Mouse (Mus musculus) intestine, embryonic 16.5 days (tissue): ENCODE measurements around the gene Gpam. TPM values are rescaled to one million over a fixed set of nuclear protein-coding genes. Genes with fewer than 3 reads are reported as not detected.

Source experiments
- ATAC-seq: fragments of 200-750 bp; cut with Nextera tagmentation; 2 replicates; pipeline ENCODE4 v1.8.0; 2017; ENCODE audit warnings: moderate TSS enrichment, moderate library complexity
- H3K27ac ChIP-seq: fragments of 300-500 bp; sonication (generic); 2 replicates; pipeline ENCODE4 v1.5.1; 2014; ENCODE audit warnings: mild to moderate bottlenecking, low read length
- H3K27me3 ChIP-seq: fragments of 300-500 bp; sonication (generic); replicated peaks from 2 replicates; pipeline ENCODE4 v1.6.1; 2014; ENCODE audit warnings: low read length, control low read depth, mixed read lengths; ENCODE audit not compliant: control insufficient read depth, insufficient read depth
- H3K36me3 ChIP-seq: fragments of 300-500 bp; sonication (generic); 2 replicates; pipeline ENCODE4 v1.6.1; 2014; ENCODE audit warnings: low read length, control low read depth; ENCODE audit not compliant: control insufficient read depth, insufficient read depth
- H3K4me1 ChIP-seq: fragments of 300-500 bp; sonication (generic); 2 replicates; pipeline ENCODE4 v1.6.1; 2014; ENCODE audit warnings: low read length, control low read depth, mixed read lengths; ENCODE audit not compliant: control insufficient read depth, insufficient read depth
- H3K4me2 ChIP-seq: fragments of 300-500 bp; sonication (generic); 2 replicates; pipeline ENCODE4 v1.6.1; 2014; ENCODE audit warnings: low read depth, low read length, control low read depth
- H3K4me3 ChIP-seq: fragments of 300-500 bp; sonication (generic); 2 replicates; pipeline ENCODE4 v1.5.1; 2014; ENCODE audit warnings: mild to moderate bottlenecking, low read length
- H3K9ac ChIP-seq: fragments of 300-500 bp; sonication (generic); 2 replicates; pipeline ENCODE4 v1.6.1; 2014; ENCODE audit warnings: low read depth, low read length
- H3K9me3 ChIP-seq: fragments of 300-500 bp; sonication (generic); 2 replicates; pipeline ENCODE4 v1.6.1; 2016; ENCODE audit warnings: low read length, control low read depth; ENCODE audit not compliant: control insufficient read depth
- WGBS: fragments of 180-500 bp; shearing (Covaris S2); extraction: QIAGEN DNeasy Blood & Tissue Kit; methylation state at CpG from one replicate; pipeline ENCODE4 v1.1.7; 2014; 5-methylcytosine and 5-hydroxymethylcytosine counted together
- polyA plus RNA-seq: library from polyadenylated mRNA; unstranded; fragments of >200 nt; fragmentation: Nextera tagmentation; extraction: Ambion mirVana; gene quantifications from 2 replicates; pipeline ENCODE4 v1.2.1, GENCODE M21; 2015

Gpam gene
- polyA plus RNA-seq, 1 experiment from 2014 or later, result 21.5 TPM

GRCm38 (mm10) chr19:55117991-55118390, 9.0 kb downstream of the Gpam start:
- Histone ChIP-seq H3K4me1 (peaks cover 21% of the 10 kb centered on the region), H3K4me3 (no peak overlapping the region), H3K4me2 (no peak overlapping the region), H3K9me3 (no peaks in the 10 kb centered on the region), H3K27me3 (no peaks in the 10 kb centered on the region), H3K9ac (no peak overlapping the region), H3K27ac (no peak overlapping the region), H3K36me3 (no peaks in the 10 kb centered on the region)
- no peak for ATAC-seq
- WGBS, result 89% methylated on average over 3 of the region's 3 CpGs

- 48% methylated on average over 6 of the region's 6 CpGs for WGBS
- Histone ChIP-seq H3K27me3 (no peaks in the 10 kb centered on the region), H3K36me3 (no peaks in the 10 kb centered on the region), H3K9ac (no peak overlapping the region), H3K27ac (no peak overlapping the region), H3K4me2 (no peak overlapping the region), H3K4me1 (peaks cover 20% of the 10 kb centered on the region), H3K9me3 (no peaks in the 10 kb centered on the region), H3K4me3 (no peak overlapping the region)
- no peak for ATAC-seq
Measured at GRCm38 (mm10) chr19:55117059-55117815, 9.8 kb downstream of the Gpam start.

DNA sequence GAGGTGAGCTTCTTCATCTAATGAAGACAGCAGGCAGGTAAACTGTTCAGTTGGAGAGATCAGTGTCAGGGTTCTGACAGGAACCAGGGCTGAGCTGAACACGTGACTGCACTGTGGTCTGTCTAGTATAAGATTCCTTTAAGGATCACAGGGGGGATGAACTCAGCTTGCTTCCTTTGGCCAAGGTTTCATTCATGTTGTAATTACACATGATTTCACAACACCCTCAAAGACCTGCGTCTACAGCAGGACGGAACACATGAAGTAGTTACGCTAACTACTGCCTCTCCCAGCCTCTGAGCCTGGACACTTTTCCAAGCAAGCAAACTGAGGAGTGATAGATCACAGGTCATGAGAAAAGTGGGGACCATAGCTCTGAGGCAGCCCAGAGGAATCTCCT, 11.5 kb downstream of the Gpam start:
- Histone ChIP-seq H3K9me3 (no peaks in the 10 kb centered on the region), H3K27ac (no peak overlapping the region), H3K9ac (no peak overlapping the region), H3K4me3 (no peak overlapping the region), H3K4me2 (no peak overlapping the region), H3K36me3 (no peaks in the 10 kb centered on the region), H3K4me1 (peaks cover 17% of the 10 kb centered on the region), H3K27me3 (no peaks in the 10 kb centered on the region)
- 64% methylated on average over 4 of the region's 4 CpGs for WGBS
- ATAC-seq, result no peak

GRCm38 (mm10) chr19:55114825-55115395, 12.1 kb downstream of the Gpam start:
- 86% methylated on average over 5 of the region's 5 CpGs for WGBS

GRCm38 (mm10) chr19:55107896-55108295, 19.1 kb downstream of the Gpam start:
- no peaks in the 10 kb centered on the region for H3K27me3 ChIP-seq
- ATAC-seq, result 0 out of 2 replicates have a peak, but pooled peaks have one; percentile 28
- H3K4me1 ChIP-seq, result peaks cover 5% of the 10 kb centered on the region
- no peaks in the 10 kb centered on the region for H3K9me3 ChIP-seq
- H3K27ac ChIP-seq, result no peak overlapping the region
- H3K9ac ChIP-seq, result no peak overlapping the region
- 30% methylated on average over 3 of the region's 3 CpGs for WGBS
- H3K4me3 ChIP-seq, result no peak overlapping the region
- no peak overlapping the region for H3K4me2 ChIP-seq
- H3K36me3 ChIP-seq, result no peaks in the 10 kb centered on the region

More at GRCm38 (mm10) chr19:55114825-55115395, 12.1 kb downstream of the Gpam start:
- H3K36me3 ChIP-seq, result no peaks in the 10 kb centered on the region
- H3K4me2 ChIP-seq, result no peak overlapping the region
- no peak overlapping the region for H3K9ac ChIP-seq
- H3K27ac ChIP-seq, result no peak overlapping the region
- ATAC-seq, result no peak
- no peaks in the 10 kb centered on the region for H3K9me3 ChIP-seq
- H3K27me3 ChIP-seq, result no peaks in the 10 kb centered on the region
- no peak overlapping the region for H3K4me3 ChIP-seq
- H3K4me1 ChIP-seq, result peaks cover 11% of the 10 kb centered on the region

DNA sequence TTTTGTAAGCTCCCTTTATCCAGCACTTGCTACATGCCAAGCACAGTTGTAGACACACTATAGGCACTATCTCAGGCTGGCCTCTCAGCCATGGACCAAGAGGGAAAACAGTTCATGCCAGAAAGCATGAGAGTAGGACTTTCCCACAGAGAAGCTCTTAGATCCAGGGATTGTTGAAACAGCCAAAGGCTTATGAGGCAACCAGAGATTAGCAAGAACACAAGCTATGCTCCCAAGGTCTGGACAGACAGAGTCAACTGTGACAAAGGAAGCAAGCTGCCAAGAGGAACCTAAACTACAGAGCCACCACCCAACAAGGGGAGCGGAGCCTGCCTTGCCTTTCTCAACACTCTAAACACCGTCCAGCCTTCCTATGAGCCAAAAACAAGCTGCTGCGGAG, 21.1 kb downstream of the Gpam start:
- no peaks in the 10 kb centered on the region for H3K36me3 ChIP-seq

DNA sequence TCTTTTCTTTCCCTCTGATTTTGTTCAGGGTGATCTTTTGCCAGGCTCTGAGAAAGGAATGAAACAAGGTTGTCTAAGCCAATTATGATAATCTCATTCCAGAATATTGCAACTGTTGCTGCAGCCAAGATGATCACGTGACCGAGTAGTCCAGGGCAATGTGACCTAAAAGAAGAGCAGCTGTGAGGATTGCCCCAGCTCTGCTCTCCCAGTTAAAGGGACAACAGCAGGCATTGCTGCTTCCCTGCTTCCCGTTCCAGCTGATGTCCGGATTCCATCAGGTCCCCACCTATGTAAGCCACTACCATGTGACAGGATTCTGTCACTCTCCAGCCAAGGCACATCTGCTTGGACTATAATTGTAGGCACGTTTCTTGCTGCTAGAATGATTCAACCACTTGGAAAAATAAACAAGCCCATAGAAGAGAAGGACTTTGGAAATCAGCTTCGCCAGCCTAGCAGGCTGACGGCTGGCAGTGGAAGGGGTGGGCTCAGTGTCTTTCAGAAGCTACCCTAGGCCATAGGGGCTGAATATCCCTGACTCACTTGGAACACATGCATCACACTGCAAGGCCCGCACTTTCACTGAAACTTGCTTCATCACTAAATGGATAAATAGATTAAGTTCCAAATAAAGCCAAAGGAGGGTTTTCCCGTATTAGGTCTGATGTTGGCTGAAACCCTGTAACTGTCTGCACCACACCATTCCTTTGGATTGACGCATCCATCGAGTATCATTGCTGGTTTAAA, 23.8 kb downstream of the Gpam start:
- H3K9ac ChIP-seq, result no peak overlapping the region
- H3K9me3 ChIP-seq, result no peaks in the 10 kb centered on the region
- H3K27me3 ChIP-seq, result no peaks in the 10 kb centered on the region
- WGBS, result 50% methylated on average over 11 of the region's 11 CpGs
- H3K36me3 ChIP-seq, result no peaks in the 10 kb centered on the region
- H3K4me3 ChIP-seq, result no peak overlapping the region
- peaks cover 18% of the 10 kb centered on the region for H3K4me1 ChIP-seq
- H3K27ac ChIP-seq, result peak overlapping the region; percentile 21; the same call in 1 of the 2 replicates
- no peak for ATAC-seq
- no peak overlapping the region for H3K4me2 ChIP-seq

More for the DNA sequence above, 21.1 kb downstream of the Gpam start:
- no peak overlapping the region for H3K4me3 ChIP-seq
- no peak overlapping the region for H3K27ac ChIP-seq
- 88% methylated on average over 3 of the region's 3 CpGs for WGBS
- H3K4me1 ChIP-seq, result peaks cover 6% of the 10 kb centered on the region
- H3K27me3 ChIP-seq, result no peaks in the 10 kb centered on the region
- no peak overlapping the region for H3K9ac ChIP-seq
- H3K9me3 ChIP-seq, result no peaks in the 10 kb centered on the region
- no peak for ATAC-seq
- no peak overlapping the region for H3K4me2 ChIP-seq

GRCm38 (mm10) chr19:55101659-55102058, 25.4 kb downstream of the Gpam start:
- H3K9me3 ChIP-seq, result no peaks in the 10 kb centered on the region
- no peaks in the 10 kb centered on the region for H3K27me3 ChIP-seq
- no peak overlapping the region for H3K4me3 ChIP-seq
- H3K36me3 ChIP-seq, result no peaks in the 10 kb centered on the region
- peaks cover 24% of the 10 kb centered on the region for H3K4me1 ChIP-seq
- no peak overlapping the region for H3K4me2 ChIP-seq
- H3K27ac ChIP-seq, result no peak overlapping the region
- 83% methylated on average over 4 of the region's 4 CpGs for WGBS
- ATAC-seq, result no peak
- H3K9ac ChIP-seq, result no peak overlapping the region
